Mouse (Mus musculus) CH12.LX (cell line): Measurements from ENCODE around the gene Gm20388. TPM values are rescaled to one million over a fixed set of nuclear protein-coding genes. Genes with fewer than 3 reads are reported as not detected.
A peak's percentile ranks its signal among the peaks of the same experiment; 100 is the strongest.

ENCODE experiments used
- DNase-seq: peaks from one replicate; pipeline ENCODE4 v3.0.0-alpha.2; 2013; ENCODE audit errors: extremely low read depth
- H3K27ac ChIP-seq: 2 replicates; pipeline ENCODE4 v1.5.1; 2012; ENCODE audit warnings: low read depth, mild to moderate bottlenecking, control low read depth, moderate library complexity; ENCODE audit not compliant: insufficient read depth
- H3K27me3 ChIP-seq: replicated peaks from 2 replicates; pipeline ENCODE3; 2012; ENCODE audit warnings: inconsistent platforms
- H3K36me3 ChIP-seq, 2 experiments: replicated peaks in 1 of 2; 2 replicates each; pipeline versions ENCODE3 to v1.6.1; 2012; ENCODE audit warnings: inconsistent platforms in 1 of 2, low read length in 1 of 2, mild to moderate bottlenecking in 1 of 2, mixed read lengths in 1 of 2, moderate library complexity in 1 of 2; ENCODE audit not compliant: control insufficient read depth in 1 of 2, insufficient read depth in 1 of 2
- H3K4me1 ChIP-seq, 2 experiments: 2 replicates each; pipeline ENCODE4 v1.6.1; 2012; ENCODE audit warnings: inconsistent platforms in 1 of 2, moderate library complexity in 1 of 2; ENCODE audit not compliant: insufficient read depth in 2 of 2, control insufficient read depth in 1 of 2
- H3K4me2 ChIP-seq: 2 replicates; pipeline ENCODE4 v1.6.1; 2012; ENCODE audit warnings: low read depth, mild to moderate bottlenecking, control low read depth; ENCODE audit not compliant: poor library complexity, insufficient read depth, severe bottlenecking
- H3K4me3 ChIP-seq, 3 experiments: fragments of 150-350 bp in 1 of 3; sonication (generic) in 1 of 3; replicated peaks in 1 of 3; 2 replicates each; pipeline versions ENCODE3 to v1.5.1; 2011 to 2012; ENCODE audit warnings: low read depth in 2 of 3, low read length in 2 of 3, mild to moderate bottlenecking in 2 of 3, moderate library complexity in 2 of 3, control low read depth in 1 of 3, improper control_type of control experiment in 1 of 3, inconsistent platforms in 1 of 3, mixed read lengths in 1 of 3; ENCODE audit not compliant: poor library complexity in 1 of 3
- H3K79me2 ChIP-seq: replicated peaks from 2 replicates; pipeline ENCODE4 v1.6.1; 2012; ENCODE audit warnings: mild to moderate bottlenecking, moderate library complexity; ENCODE audit not compliant: control insufficient read depth, poor library complexity, insufficient read depth, severe bottlenecking; ENCODE audit errors: extremely low read depth
- H3K9ac ChIP-seq: 2 replicates; pipeline ENCODE4 v1.6.1; 2012; ENCODE audit warnings: low read depth, mild to moderate bottlenecking, control low read depth, moderate library complexity; ENCODE audit not compliant: insufficient read depth
- H3K9me3 ChIP-seq: replicated peaks from 2 replicates; pipeline ENCODE3; 2012; ENCODE audit warnings: low read length, inconsistent platforms, mixed read lengths
- ELF1 ChIP-seq: IDR thresholded peaks from 2 replicates; pipeline ENCODE4 v1.6.1; 2014; ENCODE audit warnings: low read depth, mild to moderate bottlenecking, inconsistent platforms, low read length, improper control_type of control experiment
- EP300 ChIP-seq: IDR thresholded peaks from 2 replicates; pipeline ENCODE4 v1.6.1; 2011; ENCODE audit warnings: low read length, improper control_type of control experiment
- ETS1 ChIP-seq: conservative IDR thresholded peaks from 2 replicates; pipeline ENCODE4 v1.6.1; 2012; ENCODE audit warnings: low read depth, mild to moderate bottlenecking, inconsistent platforms, low read length, improper control_type of control experiment, moderate library complexity
- GABPA ChIP-seq: IDR thresholded peaks from 2 replicates; pipeline ENCODE4 v1.6.1; 2012; ENCODE audit warnings: low read depth, low read length, improper control_type of control experiment, inconsistent platforms; ENCODE audit not compliant: insufficient replicate concordance
- IRF4 ChIP-seq: IDR thresholded peaks from 2 replicates; pipeline ENCODE4 v1.6.1; 2014; ENCODE audit warnings: low read depth, mild to moderate bottlenecking, inconsistent platforms, low read length, improper control_type of control experiment
- JUN ChIP-seq: IDR thresholded peaks from 2 replicates; pipeline ENCODE4 v1.6.1; 2011; ENCODE audit warnings: low read depth, mild to moderate bottlenecking, low read length, improper control_type of control experiment, moderate library complexity; ENCODE audit not compliant: insufficient read depth
- JUND ChIP-seq: conservative IDR thresholded peaks from 2 replicates; pipeline ENCODE4 v1.6.1; 2011; ENCODE audit warnings: low read depth, low read length, improper control_type of control experiment
- KAT2A ChIP-seq: IDR thresholded peaks from 2 replicates; pipeline ENCODE4 v1.6.1; 2012; ENCODE audit warnings: low read length, improper control_type of control experiment, inconsistent platforms; ENCODE audit not compliant: insufficient replicate concordance
- MAX ChIP-seq: IDR thresholded peaks from 2 replicates; pipeline ENCODE4 v1.6.1; 2011; ENCODE audit warnings: low read length, improper control_type of control experiment
- MEF2A ChIP-seq: IDR thresholded peaks from 2 replicates; pipeline ENCODE4 v1.6.1; 2014; ENCODE audit warnings: low read depth, mild to moderate bottlenecking, inconsistent platforms, low read length, improper control_type of control experiment, borderline replicate concordance
- MYC ChIP-seq: IDR thresholded peaks from 2 replicates; pipeline ENCODE4 v1.6.1; 2011; ENCODE audit warnings: low read depth, mild to moderate bottlenecking, improper control_type of control experiment, low read length
- NRF1 ChIP-seq: IDR thresholded peaks from 2 replicates; pipeline ENCODE4 v1.6.1; 2014; ENCODE audit warnings: low read depth, mild to moderate bottlenecking, inconsistent platforms, low read length, improper control_type of control experiment, moderate library complexity
- SIN3A ChIP-seq: IDR thresholded peaks from 2 replicates; pipeline ENCODE4 v1.6.1; 2012; ENCODE audit warnings: low read length, improper control_type of control experiment, inconsistent platforms
- SMC3 ChIP-seq: IDR thresholded peaks from 2 replicates; pipeline ENCODE4 v1.6.1; 2011; ENCODE audit warnings: low read depth, low read length, improper control_type of control experiment
- UBTF ChIP-seq: IDR thresholded peaks from 2 replicates; pipeline ENCODE4 v1.6.1; 2012; ENCODE audit warnings: low read depth, mild to moderate bottlenecking, inconsistent platforms, low read length, improper control_type of control experiment, moderate library complexity
- USF2 ChIP-seq: conservative IDR thresholded peaks from 2 replicates; pipeline ENCODE4 v1.6.1; 2011; ENCODE audit warnings: low read depth, low read length, improper control_type of control experiment
- ZC3H11A ChIP-seq: IDR thresholded peaks from 2 replicates; pipeline ENCODE4 v1.6.1; 2012; ENCODE audit warnings: low read depth, mild to moderate bottlenecking, inconsistent platforms, low read length, improper control_type of control experiment
- ZMIZ1 ChIP-seq: IDR thresholded peaks from 2 replicates; pipeline ENCODE4 v1.6.1; 2012; ENCODE audit warnings: low read depth, mild to moderate bottlenecking, inconsistent platforms, low read length, improper control_type of control experiment
- dilution Hi-C: fragments of 300-500 bp; cut with MboI; formaldehyde crosslinking; loops from 2 replicates; pipeline ENCODE4 v1.14.3; 2020; ENCODE audit warnings: low sequenced_read_pairs; ENCODE audit not compliant: extremely low pct_unique_long_range_greater_than_20kb, extremely low pct_ligation_motif_present
- in situ Hi-C: fragments of 300-500 bp; cut with MboI; formaldehyde crosslinking; loops from 3 replicates; pipeline ENCODE4 v1.14.3; 2019; ENCODE audit warnings: low sequenced_read_pairs, low pct_ligation_motif_present, low pct_unique_long_range_greater_than_20kb, mixed read lengths
- polyA plus RNA-seq: library from polyadenylated mRNA; unstranded; fragments of >175 nt; gene quantifications from 2 replicates; pipeline ENCODE4 v1.2.1, GENCODE M21; 2012; ENCODE audit warnings: low read depth; ENCODE audit not compliant: insufficient read length
- total RNA-seq, 2 experiments: library from RNA; depleted of rRNA; stranded (reverse); fragments of 300-350 nt in 1 of 2; fragments of >200 nt in 1 of 2; gene quantifications; 2 replicates each; pipeline ENCODE4 v1.2.3; 2012 to 2014

The Gm20388 gene
- total and polyA plus RNA-seq, 3 experiments, result 14.8 to 26.3 (median 22.2) TPM

- in situ Hi-C loops, result no loop called here
- H3K79me2 ChIP-seq, result no peaks in the 10 kb centered on the region
- no peak overlapping the region for H3K9ac ChIP-seq
- dilution Hi-C loops, result no loop called here
- TF ChIP-seq GABPA, result no peak
- no peak for TF ChIP-seq NRF1
- TF ChIP-seq IRF4, result no peak
- no peak overlapping the region for H3K4me3 ChIP-seq
- DNase-seq, result no peak
- H3K9me3 ChIP-seq, result no peaks in the 10 kb centered on the region
- peaks cover 20 to 52% of the 10 kb centered on the region in 2 experiments for H3K4me1 ChIP-seq
- no peak overlapping the region for H3K4me2 ChIP-seq
- H3K27me3 ChIP-seq, result no peaks in the 10 kb centered on the region
- no peak overlapping the region for H3K27ac ChIP-seq
- peaks cover 19 to 94% of the 10 kb centered on the region in 2 experiments for H3K36me3 ChIP-seq
Observed at GRCm38 (mm10) chr8:122663670-122664069, 2753.0 kb downstream of the Gm20388 start.

- in situ Hi-C loops (no loop called here), dilution Hi-C loops (no loop called here)
- Histone ChIP-seq H3K27ac (no peak overlapping the region), H3K79me2 (no peaks in the 10 kb centered on the region), H3K4me3 (no peak overlapping the region), H3K9me3 (no peaks in the 10 kb centered on the region), H3K36me3 (peaks cover 10 to 94% of the 10 kb centered on the region in 2 experiments), H3K4me1 (peaks cover 20 to 52% of the 10 kb centered on the region in 2 experiments), H3K27me3 (no peaks in the 10 kb centered on the region), H3K4me2 (no peak overlapping the region), H3K9ac (no peak overlapping the region)
- TF ChIP-seq IRF4 (peak; percentile 41; the same call in 1 of the 2 replicates), JUND (no peak), EP300 (peak; percentile 59; the same call in 1 of the 2 replicates)
- no peak for DNase-seq
Observed at GRCm38 (mm10) chr8:122665221-122665620, 2754.6 kb downstream of the Gm20388 start.

- dilution Hi-C loops, result no loop called here
Observed at GRCm38 (mm10) chr8:122665667-122666316, 2755.2 kb downstream of the Gm20388 start.

More at GRCm38 (mm10) chr8:122665667-122666316, 2755.2 kb downstream of the Gm20388 start:
- no peak overlapping the region for H3K9ac ChIP-seq
- no peaks in the 10 kb centered on the region for H3K27me3 ChIP-seq
- H3K4me3 ChIP-seq, result no peak overlapping the region
- no peak overlapping the region for H3K4me2 ChIP-seq
- DNase-seq, result no peak
- TF ChIP-seq MAX (no peak), IRF4 (no peak), MEF2A (no peak), JUN (no peak), ELF1 (no peak), KAT2A (no peak), ZC3H11A (no peak), EP300 (no peak), SIN3A (no peak), ZMIZ1 (no peak), UBTF (no peak), SMC3 (no peak), MYC (no peak), USF2 (no peak), ETS1 (no peak)
- no peak overlapping the region for H3K27ac ChIP-seq
- in situ Hi-C loops, result no loop called here
- H3K79me2 ChIP-seq, result no peaks in the 10 kb centered on the region
- peaks cover 14 to 96% of the 10 kb centered on the region in 2 experiments for H3K36me3 ChIP-seq
- H3K4me1 ChIP-seq, result peaks cover 20 to 52% of the 10 kb centered on the region in 2 experiments
- no peaks in the 10 kb centered on the region for H3K9me3 ChIP-seq
